Mouse (Mus musculus): ENCODE data around the gene Ficd.

Ficd gene

GRCm38 (mm10) chr5:113735345-113736112 lies at the start of gene Ficd:
Gene Ficd, plus strand, starts transcription at chr5:113735803.
- peak; percentile 96 for DNase-seq

- no peak for DNase-seq
Measured at GRCm38 (mm10) chr5:113687514-113687913, 48.1 kb upstream of the Ficd start.

- DNase-seq: no peak
Measured at GRCm38 (mm10) chr5:113690069-113690548, 45.5 kb upstream of the Ficd start.

GRCm38 (mm10) chr5:113690866-113691265 lies 44.7 kb upstream of the Ficd start:
- DNase-seq: no peak

GRCm38 (mm10) chr5:113693196-113693755 lies 42.3 kb upstream of the Ficd start:
- no peak for DNase-seq

GRCm38 (mm10) chr5:113694000-113694399 lies 41.6 kb upstream of the Ficd start:
- no peak for DNase-seq

GRCm38 (mm10) chr5:113694415-113694814 lies 41.2 kb upstream of the Ficd start:
- DNase-seq: no peak

- no peak for DNase-seq
Measured at GRCm38 (mm10) chr5:113700388-113701023, 35.1 kb upstream of the Ficd start.

GRCm38 (mm10) chr5:113703803-113704585 lies 31.6 kb upstream of the Ficd start:
- DNase-seq: peak; percentile 48

- no peak for DNase-seq
Measured at GRCm38 (mm10) chr5:113712861-113713260, 22.7 kb upstream of the Ficd start.

GRCm38 (mm10) chr5:113716581-113717388 lies 18.8 kb upstream of the Ficd start:
- DNase-seq: peak; percentile 61

- no peak for DNase-seq
Measured at GRCm38 (mm10) chr5:113719221-113719661, 16.4 kb upstream of the Ficd start.

GRCm38 (mm10) chr5:113722224-113723013 lies 13.2 kb upstream of the Ficd start:
- no peak for DNase-seq

- DNase-seq: no peak
Measured at GRCm38 (mm10) chr5:113723567-113724237, 11.9 kb upstream of the Ficd start.

GRCm38 (mm10) chr5:113724446-113724845 lies 11.2 kb upstream of the Ficd start, which contains the start of gene 1700069L16Rik:
Gene 1700069L16Rik, minus strand, starts transcription at chr5:113724772.
- peak; percentile 87 for DNase-seq

GRCm38 (mm10) chr5:113725417-113725816 lies 10.2 kb upstream of the Ficd start:
- no peak for DNase-seq

GRCm38 (mm10) chr5:113726618-113727017 lies 9.0 kb upstream of the Ficd start:
- no peak for DNase-seq

GRCm38 (mm10) chr5:113727238-113727637 lies 8.4 kb upstream of the Ficd start:
- no peak for DNase-seq

GRCm38 (mm10) chr5:113728011-113728410 lies 7.6 kb upstream of the Ficd start:
- no peak for DNase-seq

GRCm38 (mm10) chr5:113728691-113729090 lies 6.9 kb upstream of the Ficd start:
- no peak for DNase-seq
